Mouse (Mus musculus): ENCODE measurements around the gene Txndc12. TPM values are rescaled to one million over a fixed set of nuclear protein-coding genes. Genes with fewer than 3 reads are reported as not detected.

The Txndc12 gene
- total RNA-seq (2023; ENCODE audit: inconsistent age), result 27.1 to 34.1 TPM (median 33.0 TPM) in 4 replicates

GRCm38 (mm10) chr4:108834115-108834970 is at the start of gene Txndc12:
Gene Txndc12 (plus strand): TSS chr4:108834601.

DNA sequence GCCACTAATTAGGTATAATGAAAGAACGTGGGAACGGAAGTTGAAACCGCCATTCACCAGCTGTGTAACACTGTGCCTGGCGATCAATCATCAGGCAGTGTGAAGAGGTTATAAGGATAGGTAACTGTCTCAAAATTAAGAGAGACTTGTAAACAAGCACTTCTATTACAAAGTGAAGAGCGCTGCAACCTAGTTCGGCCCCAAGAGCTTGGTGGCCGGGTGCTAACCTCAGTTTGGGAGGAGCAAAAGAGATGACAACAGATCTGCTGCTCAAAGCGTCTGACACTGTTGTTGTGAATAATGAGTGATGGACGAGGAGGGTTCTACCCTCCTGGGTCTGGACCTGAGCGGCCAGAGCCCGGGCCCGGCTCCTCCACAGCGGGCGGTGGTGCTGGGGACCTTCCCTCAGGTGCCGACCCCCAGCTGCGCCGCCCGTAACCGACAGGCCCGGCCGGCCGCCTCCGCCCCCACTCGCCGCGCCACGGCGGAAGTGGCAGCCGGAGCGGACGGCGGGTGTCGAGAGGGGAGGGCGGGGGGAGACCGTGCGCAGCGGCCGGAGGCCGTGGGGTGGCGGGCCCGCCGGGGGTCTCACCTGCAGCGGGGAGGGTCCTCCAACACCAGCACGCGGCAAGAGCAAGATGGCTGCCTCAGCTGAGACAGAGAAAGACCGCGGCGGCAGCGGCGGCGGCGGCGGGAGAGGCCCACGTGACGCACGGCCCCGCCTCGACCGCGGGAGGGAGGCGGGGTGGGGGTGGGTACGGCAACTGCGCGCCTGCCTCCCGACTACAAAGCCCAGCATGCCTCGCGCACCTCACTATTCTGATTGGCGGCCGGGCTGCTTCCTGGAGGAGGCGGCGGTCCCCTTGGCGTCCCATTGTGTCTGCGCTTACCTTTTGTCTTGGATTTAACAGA is 1.2 kb upstream of the Txndc12 start, which contains the start of gene Btf3l4:
Gene Btf3l4, minus strand, starts transcription at position 699 of the 912 bp plus-strand sequence.

GRCm38 (mm10) chr4:108847715-108848504 is 13.5 kb downstream of the Txndc12 start, which contains the start of gene Kti12:
Gene Kti12 (plus strand): TSS chr4:108847785.

DNA sequence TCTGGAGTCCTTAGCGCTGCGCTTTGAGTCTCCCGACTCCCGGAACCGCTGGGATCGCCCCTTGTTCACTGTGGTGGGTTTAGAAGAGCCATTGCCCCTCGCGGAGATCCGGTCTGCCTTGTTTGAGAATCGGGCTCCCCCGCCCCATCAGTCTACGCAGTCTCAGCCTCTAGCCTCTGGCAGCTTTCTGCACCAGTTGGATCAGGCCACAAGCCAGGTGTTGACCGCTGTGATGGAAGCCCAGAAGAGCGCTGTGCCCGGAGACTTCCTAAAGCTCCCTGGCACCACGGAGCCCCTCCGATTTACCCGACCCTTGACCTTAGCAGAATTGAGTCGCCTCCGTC is 14.1 kb downstream of the Txndc12 start, which contains the start of gene A730015C16Rik:
Gene A730015C16Rik, minus strand, starts transcription at position 115 of the 344 bp plus-strand sequence.

GRCm38 (mm10) chr4:108878963-108879822 is 44.8 kb downstream of the Txndc12 start, which contains the start of gene Rab3b:
Gene Rab3b (plus strand): TSS chr4:108879063.

Other genes with a start within 250 kb of the Txndc12 start
- 107 to 126 TPM (median 117 TPM) in 4 replicates for gene Cc2d1b, start 214.7 kb upstream of the Txndc12 start, total RNA-seq (2023; ENCODE audit: inconsistent age)
- gene 3110021N24Rik, start 115.0 kb upstream of the Txndc12 start, total RNA-seq (2023; ENCODE audit: inconsistent age), result not detected in 4 replicates
- 0.10 to 0.24 TPM (median 0.12 TPM) in 3 of 4 replicates, not detected in the other for gene Zfyve9, start 53.8 kb upstream of the Txndc12 start, total RNA-seq (2023; ENCODE audit: inconsistent age)
- gene Btf3l4, start 987 bp upstream of the Txndc12 start, total RNA-seq (2023; ENCODE audit: inconsistent age), result 52.8 to 68.8 TPM (median 62.1 TPM) in 4 replicates
- 23.5 to 34.5 TPM (median 28.9 TPM) in 4 replicates for gene Kti12, start 13.2 kb downstream of the Txndc12 start, total RNA-seq (2023; ENCODE audit: inconsistent age)
- not detected in 4 replicates for gene A730015C16Rik, start 14.0 kb downstream of the Txndc12 start, total RNA-seq (2023; ENCODE audit: inconsistent age)
- 0.54 TPM in 1 of 4 replicates, not detected in the others for gene Rab3b, start 44.5 kb downstream of the Txndc12 start, total RNA-seq (2023; ENCODE audit: inconsistent age)
- 204 to 220 TPM (median 211 TPM) in 4 replicates for gene Nrd1, start 166.1 kb downstream of the Txndc12 start, total RNA-seq (2023; ENCODE audit: inconsistent age)